Mouse (Mus musculus) gastrocnemius, adult 18-20 months (tissue): ENCODE results near the gene Dnajb14. TPM values are rescaled to one million over a fixed set of nuclear protein-coding genes. Genes with fewer than 3 reads are reported as not detected.
"Not testable (repeated sequence)": the region's sequence is repeated elsewhere in the genome, so short reads cannot be mapped to it uniquely, and the experiment has no call there.

ENCODE experiments used
- DNase-seq: peaks from one replicate; pipeline ENCODE4 v3.0.0; 2021; ENCODE audit warnings: low spot score
- total RNA-seq, 2 experiments: library from RNA; stranded (reverse); gene quantifications; 2 replicates each; pipeline ENCODE4 v1.2.3; 2021

Dnajb14 gene
- total RNA-seq, 2 experiments from 2014 or later, result 7.1 to 7.7 TPM

DNA sequence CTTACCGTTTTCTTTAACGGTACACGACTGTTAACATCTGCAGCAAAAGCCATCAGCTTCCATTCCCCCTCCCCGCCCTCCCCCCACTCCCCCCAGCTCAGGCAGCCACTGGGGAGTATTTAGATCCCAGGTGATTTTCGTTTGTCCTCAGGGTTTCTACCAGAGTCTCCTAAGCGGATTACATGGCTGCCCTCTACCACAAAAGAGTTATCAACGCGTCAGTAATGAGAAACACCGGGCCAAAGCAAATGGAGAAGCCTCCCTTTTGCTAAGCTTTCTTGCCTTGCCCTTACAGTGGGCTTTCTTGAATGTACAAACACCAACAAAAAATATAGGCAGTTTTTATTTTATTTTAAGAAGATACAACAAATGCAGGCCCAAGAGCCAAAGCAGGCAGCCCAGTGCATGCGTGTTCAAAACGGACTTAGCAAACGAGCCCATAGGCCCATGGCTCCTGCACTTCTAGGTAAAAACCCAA lies 50.3 kb downstream of the Dnajb14 start:
- DNase-seq, result no peak

- DNase-seq, result peak; percentile 84
Measured at GRCm38 (mm10) chr3:137918172-137918931, 50.9 kb downstream of the Dnajb14 start, which contains the start of gene Lamtor3. Lamtor3 (plus strand) TSS chr3:137918506.

DNA sequence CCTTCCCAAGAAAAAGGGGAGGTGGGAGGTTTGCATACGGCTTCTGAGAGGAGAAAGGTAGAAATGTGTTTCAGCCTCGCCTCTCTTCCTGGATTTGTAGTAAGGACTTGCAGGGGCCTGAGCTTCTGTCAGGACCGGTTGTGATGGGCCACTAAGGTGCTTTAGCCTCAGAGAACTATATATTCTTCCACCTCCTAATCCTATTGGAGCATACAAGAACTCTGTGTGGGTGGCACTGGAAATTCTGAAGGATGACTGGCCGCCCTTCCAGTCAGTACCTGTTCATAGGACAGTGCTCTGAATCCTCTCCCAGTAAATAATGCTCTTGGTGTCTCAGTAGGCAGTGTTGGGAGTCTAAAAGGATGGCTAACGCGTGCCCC lies 51.4 kb downstream of the Dnajb14 start:
- DNase-seq, result no peak

GRCm38 (mm10) chr3:137919398-137919797 lies 51.9 kb downstream of the Dnajb14 start:
- no peak for DNase-seq

DNA sequence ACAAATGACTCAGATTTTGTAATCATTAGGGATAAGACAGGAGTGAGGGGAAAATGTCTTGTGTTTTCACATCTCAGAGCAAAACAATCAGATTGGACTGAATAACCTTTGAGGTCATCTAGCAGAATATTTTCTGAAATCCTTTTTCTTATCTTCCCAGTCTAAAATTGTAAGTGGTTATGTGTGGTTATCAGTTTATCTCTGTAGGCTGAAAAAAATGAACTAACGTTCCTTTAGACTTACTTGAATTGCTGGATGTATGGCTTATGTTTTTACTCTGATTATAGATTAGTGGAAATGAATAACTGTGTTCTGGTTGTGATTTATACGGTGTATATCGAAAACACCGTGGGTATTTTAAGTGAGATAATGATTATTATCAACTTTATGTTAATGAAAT lies 53.1 kb downstream of the Dnajb14 start:
- DNase-seq, result no peak

DNA sequence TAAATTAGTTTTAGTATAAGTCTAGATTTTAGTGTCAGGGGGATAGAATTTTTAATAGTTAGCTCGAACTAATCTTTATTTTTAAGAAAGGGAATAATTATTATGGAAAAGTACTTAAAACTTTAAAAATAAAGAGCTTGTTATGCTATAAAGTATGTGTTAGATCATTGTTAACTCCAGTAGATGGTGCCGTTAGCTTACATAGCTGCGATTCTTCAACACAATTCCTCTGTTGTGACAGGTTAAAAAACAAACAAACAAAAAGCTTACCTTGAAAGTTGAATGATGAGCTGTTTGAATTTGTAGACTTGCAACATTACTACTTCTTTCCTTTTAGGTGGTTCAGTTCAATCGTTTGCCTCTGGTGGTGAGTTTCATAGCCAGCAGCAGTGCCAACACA lies 59.5 kb downstream of the Dnajb14 start:
- DNase-seq, result no peak

GRCm38 (mm10) chr3:137929940-137930339 lies 62.5 kb downstream of the Dnajb14 start:
- no peak for DNase-seq

DNA sequence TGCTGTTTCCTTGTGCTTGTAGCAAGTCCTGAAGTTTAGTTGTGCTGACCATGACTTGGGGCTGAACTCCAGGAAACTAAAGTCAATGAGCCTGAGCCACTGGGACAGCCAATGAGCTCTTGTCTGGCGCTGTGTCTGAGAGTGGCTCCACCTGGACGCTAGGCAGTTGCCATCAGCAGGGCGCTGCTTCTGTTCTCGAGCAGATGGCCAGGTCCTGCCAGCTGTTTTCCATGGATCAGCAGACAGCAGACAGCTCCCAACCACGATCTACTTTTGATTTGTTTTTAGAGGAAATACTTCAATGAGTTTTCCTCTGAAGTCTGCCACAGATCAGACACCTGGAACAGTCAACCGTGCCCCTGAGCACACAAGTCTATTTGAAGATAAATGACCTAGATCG lies 65.3 kb downstream of the Dnajb14 start:
- no peak for DNase-seq

- no peak for DNase-seq
Measured at GRCm38 (mm10) chr3:137933986-137934385, 66.5 kb downstream of the Dnajb14 start.

GRCm38 (mm10) chr3:137935570-137936525 lies 68.4 kb downstream of the Dnajb14 start:
- no peak for DNase-seq

DNA sequence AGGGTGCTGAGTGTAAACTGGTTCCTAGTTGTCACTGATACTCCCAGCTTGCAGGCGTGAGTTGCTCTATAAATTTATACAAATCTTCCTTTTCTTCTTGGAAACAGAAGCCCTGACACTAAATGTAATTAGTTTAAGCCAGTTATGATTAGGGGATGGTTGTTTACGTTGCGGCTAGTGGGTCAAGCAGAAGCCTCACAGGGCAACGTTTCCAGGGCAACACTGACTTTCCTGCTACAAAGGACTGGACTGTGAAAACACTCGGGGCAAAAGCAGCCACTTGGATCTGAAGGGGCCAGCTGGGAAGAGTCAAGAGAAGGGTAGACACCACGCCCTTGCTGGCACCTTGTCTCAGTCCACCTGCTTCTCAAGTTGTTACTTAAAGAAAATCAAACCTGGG lies 69.1 kb downstream of the Dnajb14 start:
- no peak for DNase-seq

- peak; percentile 30 for DNase-seq
Measured at GRCm38 (mm10) chr3:137938608-137939007, 71.1 kb downstream of the Dnajb14 start.

DNA sequence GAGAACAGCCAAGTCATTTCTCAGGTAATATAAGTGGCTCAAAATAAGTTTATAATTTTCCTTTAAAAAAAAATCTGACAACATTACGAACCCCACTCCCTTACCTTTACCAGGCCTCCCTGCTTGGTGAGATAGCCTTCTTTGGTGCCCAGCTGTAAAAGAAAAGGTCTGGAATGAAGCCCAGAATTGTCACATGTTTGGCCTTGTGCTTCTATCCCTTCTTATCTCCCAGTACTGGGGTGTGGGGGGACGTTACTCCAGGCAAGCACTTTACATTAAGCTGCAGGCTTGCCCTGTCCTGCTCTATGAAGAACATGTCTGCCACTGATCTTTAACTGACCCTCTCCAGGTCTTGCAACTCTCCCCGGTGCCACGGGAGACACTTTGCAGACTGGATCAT lies 73.3 kb downstream of the Dnajb14 start:
- no peak for DNase-seq

DNA sequence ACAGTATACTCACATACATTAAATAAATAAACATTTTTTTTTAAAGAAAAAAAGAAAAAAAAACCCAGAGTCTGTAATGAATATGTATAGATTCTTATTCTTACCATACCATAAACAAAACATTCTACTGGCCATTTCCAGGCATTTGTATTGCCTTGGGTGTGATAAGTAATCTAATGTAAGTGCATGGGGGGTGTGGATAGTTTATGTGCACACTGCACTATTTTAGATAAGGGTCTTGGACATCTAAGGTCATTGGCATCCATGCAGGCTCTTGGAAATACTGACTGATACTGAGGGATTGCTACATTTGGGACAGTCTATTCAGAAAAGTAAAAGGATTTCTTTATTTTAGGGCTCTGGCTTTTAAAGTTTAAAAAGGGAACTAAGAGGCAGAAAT lies 74.1 kb downstream of the Dnajb14 start:
- no peak for DNase-seq

DNA sequence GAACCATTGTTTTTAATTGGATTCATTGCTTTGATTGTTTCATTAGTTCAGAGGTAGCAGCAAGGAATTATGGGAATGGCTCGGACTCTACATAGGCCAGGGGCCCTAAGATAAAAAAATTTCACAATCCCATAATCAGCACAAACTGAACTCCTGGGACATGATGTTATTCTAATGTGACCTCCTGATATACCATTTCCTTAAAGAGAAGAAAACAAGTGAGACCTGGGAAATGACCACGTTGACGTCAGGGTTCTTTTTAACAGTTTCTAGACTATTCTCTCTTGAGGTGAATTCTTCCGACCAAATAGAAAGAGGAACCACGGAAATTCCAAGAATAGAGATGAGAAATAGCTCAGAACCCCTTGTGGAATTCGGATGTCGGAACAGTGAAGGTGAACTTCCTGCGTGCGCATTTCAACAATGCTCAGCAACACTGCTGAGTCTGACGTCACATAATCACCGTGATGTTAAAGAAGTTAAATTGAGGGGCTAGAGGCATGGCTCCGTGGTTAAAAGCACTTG lies 74.7 kb downstream of the Dnajb14 start:
- DNase-seq, result no peak

GRCm38 (mm10) chr3:137943737-137944154 lies 76.3 kb downstream of the Dnajb14 start:
- DNase-seq, result no peak

DNA sequence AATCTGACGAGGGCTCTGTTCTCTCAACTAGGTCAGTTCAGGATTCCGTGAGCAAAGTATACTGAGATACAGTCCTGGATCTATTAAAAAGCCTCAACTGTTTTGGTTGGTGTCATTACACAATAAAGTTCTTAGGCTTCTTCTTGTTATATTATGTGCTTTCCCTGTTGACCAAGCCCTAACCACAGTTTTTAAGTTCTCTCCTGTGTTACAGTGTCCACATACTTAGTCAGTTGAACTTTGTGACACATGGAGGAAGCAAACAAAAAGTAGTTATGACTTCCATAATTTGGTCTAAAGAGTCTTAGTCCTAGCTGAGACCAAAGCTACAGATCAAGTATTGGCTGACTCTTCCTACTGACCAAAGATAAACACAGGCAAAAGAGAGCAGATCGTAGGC lies 79.4 kb downstream of the Dnajb14 start:
- no peak for DNase-seq

GRCm38 (mm10) chr3:137947525-137947924 lies 80.0 kb downstream of the Dnajb14 start:
- no peak for DNase-seq

GRCm38 (mm10) chr3:137950191-137950885 lies 82.9 kb downstream of the Dnajb14 start:
- no peak for DNase-seq

DNA sequence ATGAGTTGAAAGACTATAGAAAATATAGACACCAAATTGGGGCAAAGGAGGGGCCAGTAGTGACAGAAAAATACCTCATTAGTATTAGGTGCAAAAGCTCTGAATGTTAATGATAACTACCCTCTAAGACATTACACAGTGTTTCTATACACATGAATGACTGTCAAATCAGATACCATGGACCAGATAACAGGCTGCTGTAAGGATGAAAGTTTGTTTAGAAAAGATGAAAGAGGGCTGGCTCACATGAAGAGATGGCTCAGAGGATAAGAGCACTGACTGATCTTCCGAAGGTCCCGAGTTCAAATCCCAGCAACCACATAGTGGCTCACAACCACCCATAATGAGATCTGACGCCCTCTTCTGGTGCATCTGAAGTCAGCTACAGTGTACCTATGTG lies 83.8 kb downstream of the Dnajb14 start:
- DNase-seq, result not testable (repeated sequence)

DNA sequence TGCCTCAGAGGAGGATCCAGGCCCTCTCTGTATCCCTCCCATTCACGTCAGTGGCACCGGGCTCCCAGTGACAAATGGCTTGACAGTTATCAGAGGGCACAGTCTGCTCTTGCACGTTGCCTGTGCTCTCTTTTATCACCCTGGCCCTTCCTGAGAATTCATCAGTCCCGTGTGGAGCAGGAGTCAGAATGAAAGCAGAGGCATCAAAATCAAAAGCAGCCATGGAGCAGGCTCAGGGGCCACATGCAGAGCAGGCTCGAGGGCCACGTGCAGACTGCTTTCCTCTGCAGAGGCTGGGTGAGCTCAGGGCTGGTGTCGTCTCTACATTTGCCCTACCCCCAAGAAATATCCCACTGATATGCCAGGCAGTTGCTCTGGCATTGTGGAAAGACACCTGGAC lies 84.3 kb downstream of the Dnajb14 start:
- DNase-seq, result no peak
